Mouse (Mus musculus): Measurements from ENCODE around the gene E130218I03Rik.

Gene E130218I03Rik

DNA sequence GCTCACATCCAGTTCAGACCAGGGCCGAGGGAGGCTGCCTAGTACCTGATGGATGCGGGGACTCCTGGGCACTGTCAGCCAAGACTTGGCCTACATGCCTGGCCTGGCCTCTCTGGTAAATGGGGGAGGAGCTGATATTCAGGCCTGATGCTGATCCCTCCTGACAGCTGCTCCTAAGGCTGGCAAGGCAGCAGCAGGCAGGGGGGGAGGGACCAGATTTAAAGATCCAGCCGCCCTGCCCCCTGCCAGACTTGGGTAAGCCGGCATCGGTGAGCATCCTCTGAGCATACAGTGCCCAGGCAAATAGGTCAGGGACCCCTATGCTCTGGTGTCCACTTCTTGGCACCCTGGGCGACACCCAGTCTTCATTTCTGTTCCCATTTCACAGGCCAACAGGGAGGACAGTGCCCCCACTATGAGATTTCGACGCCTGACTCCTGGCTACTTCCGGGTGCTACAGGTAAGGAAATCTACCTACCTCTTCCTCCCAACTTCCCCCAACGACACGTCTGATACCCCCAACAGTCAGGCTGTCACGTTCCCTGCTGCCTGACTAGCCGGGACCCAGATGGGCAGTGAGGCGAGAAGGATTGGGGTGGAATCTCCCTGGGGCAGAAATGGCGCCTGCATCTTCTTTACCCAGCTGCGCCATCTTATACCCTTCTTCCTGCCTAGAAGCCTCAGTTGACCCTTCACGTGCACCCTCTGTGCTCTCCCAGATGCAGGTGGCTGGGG is at the start of gene E130218I03Rik:
Gene E130218I03Rik, plus strand, starts transcription at position 147 of the 735 bp plus-strand sequence.
- DNase-seq, result no peak

DNA sequence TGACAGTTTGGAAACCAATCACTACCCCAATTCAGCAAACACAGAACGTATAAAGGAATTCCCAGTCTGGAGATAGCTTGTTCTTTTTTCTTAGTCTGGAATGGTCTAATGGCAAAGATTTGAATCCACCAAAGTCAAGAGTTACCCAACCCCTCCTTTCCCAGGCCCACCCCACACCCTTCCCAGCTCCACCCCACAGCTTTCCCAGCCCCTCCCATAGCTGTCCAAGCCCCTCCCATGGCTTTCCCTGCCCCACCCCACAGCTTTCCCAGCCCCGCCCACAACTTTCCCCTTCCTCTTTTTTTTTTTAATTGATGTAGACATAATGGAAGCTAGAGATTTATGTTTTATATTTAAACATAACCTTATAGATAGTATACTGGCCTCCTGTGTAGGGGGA is 44.1 kb upstream of the E130218I03Rik start:
- no peak for DNase-seq

- DNase-seq, result no peak
These were observed 40.6 kb upstream of the E130218I03Rik start, which contains the start of gene Gm7534 for GRCm38 (mm10) chr4:134202904-134203303. Gene Gm7534 (minus strand): TSS chr4:134203004.

DNA sequence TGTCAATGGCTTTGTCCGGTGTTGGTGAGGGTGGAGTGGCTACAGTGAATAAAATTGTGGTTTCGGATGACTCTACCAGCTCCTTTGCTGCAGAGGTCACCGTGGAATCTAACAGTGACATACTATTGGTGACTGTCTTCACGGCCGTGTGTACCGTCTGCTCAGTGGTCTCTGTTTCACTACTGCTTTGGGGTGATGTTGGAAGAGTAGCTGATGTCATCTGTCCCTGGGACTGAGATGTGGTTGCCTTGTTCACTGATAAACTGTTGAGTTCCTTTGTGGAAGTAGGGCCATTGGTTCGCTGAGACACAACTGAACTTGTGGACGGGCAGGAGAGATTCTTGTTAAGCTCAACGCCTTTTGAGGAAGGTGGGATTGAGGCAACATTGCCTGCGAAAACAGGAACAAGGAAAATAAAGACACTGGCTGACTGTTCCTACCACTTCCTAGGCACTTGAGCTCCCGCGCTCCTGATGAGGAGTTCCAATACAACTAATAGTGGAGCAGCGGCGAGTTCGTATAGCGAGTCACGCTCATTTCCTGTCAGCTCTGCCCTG is 40.0 kb upstream of the E130218I03Rik start:
- DNase-seq, result no peak

DNA sequence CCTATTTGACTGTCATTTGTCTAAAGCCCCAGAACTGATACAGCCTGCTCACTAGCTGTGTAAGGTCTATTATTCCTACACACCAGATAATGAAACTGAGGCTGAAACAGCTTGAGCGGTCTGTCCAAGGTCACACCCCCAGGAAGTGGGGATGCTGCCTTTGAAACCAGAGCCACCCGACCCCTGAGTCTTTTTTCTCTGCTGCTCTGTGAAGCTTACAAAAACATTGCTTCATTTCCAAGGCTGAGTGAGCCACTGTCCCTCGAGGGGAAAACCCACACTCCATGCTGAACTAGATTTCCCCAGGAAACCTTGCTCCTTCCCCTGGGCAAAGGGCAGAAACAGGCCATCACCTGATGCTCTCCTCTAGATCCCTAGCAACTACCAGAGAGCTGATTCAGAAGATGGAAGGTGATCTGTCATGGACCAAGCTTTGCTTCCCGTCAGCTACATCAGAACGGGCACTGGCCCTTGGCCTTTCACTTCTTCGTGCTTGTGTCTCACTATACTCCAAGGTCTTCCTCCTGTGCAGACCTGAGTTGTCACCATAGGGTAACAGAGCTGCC is 36.9 kb upstream of the E130218I03Rik start:
- DNase-seq, result no peak

DNA sequence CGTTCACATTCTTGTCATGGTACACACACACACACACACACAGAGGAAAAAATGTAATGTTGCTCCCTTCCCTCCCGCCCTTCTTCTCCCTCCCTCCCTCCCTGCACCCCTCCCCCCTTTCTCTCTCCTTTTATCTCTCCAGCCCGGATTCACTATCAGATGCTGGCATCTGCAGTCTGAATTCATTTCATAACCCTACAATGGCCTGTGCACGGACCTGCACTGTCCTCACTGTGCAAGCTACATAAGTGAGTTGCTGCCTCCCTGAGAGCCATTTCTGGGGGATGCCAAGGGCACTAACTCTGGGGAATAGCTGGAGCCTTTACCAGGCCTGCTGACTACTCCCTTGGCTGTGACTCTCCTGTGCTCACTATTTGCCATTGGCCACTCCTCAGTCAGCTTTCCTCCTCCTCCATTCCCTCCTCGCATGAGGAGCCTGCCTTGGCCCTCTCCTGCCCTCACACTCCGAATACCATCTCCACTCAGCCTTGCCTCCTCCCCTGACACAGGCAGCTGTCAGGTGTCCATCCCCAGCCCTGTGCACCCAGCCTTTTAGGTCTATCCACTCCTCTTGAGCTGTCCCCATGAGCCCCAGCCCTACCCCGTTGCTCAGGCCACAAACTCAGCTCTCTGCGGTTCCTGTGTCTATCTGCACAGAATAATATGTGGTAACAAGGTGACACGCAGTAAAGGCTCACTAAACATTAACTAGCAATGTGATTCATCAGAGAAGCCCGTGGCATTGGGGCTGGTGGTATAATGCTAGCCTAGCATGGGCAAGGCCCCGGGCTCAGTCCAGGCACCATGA is 20.5 kb upstream of the E130218I03Rik start:
- DNase-seq, result no peak

- DNase-seq, result no peak
These were observed 16.3 kb upstream of the E130218I03Rik start, which contains the start of gene Catsper4 for GRCm38 (mm10) chr4:134227194-134227593. Gene Catsper4 (minus strand): TSS chr4:134227383.

DNA sequence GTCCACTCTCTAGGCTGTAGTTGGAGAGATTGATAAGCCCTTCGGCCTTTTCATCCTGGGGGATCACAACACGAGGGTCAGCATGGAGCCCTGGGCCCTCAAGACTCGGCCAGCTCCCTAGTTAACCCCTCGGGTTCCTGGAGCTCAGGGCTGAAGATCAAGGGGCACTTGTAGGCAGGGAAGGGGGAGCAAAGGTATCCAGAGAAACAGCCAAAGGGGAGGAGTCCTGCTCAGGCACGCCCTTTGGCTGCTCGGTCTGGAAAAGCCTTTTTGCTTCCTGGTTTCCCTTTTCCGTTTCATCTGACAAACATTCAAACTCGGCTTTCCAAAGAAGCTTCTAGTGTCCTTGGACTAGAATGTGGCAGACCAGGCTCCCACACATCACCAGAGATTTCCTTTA is 13.0 kb upstream of the E130218I03Rik start:
- no peak for DNase-seq

- DNase-seq, result no peak
These were observed 8.6 kb upstream of the E130218I03Rik start for GRCm38 (mm10) chr4:134234876-134235275.

DNA sequence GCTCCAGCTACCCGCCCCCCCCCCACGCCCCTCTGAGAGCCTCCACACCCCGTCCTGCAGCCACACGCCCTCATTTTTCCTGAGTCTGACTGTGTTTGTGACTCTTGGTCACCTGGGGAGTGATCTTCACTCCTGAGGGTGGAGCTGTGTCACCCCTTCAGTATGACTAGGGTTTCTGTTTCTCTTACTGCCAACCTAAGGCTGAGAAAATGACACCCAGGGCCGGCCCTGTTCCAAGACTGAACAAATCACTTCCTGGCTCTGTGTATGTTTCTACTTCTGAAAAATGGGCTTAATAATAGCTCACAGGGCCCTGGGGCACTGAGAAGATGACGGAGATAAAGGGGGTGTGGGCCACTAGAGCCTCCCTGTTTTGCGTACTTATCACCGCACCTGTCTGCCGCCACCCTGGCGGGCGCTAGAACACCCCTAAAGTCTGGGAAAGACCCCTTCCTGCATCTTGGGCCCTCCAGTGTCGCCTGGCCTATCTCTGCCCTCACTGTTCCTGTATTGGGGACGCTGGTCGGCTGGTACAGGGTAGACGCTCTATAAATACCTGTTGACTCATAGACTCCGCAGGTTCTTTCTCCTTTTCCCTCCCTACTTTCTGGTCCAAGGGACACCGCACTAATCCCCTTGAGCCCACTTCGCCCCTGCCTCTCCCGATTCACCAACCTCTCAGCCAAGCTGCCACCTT is 5.7 kb upstream of the E130218I03Rik start:
- peak; percentile 8 for DNase-seq

DNA sequence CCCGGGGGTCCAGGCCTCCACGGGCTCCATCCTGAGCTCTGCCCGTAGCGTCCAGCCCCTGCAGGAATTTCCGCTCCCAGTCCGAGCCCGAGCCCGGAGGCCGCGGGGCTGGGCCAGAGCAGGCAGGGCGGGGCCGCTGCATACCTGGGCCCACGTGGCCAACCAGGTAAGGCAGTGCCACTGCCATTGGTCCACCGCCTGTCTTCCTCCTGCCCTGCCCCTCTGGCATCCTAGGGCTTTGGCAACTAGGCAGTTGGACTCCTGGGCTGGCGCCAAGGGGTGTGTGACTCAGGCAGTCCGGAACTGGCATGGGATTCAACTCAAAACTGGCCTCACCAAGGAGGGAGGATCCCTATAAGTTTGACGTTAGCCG is 5.2 kb upstream of the E130218I03Rik start, which contains the start of gene Cnksr1:
Gene Cnksr1, minus strand, starts transcription at position 121 of the 373 bp plus-strand sequence.
- DNase-seq, result peak; percentile 89

DNA sequence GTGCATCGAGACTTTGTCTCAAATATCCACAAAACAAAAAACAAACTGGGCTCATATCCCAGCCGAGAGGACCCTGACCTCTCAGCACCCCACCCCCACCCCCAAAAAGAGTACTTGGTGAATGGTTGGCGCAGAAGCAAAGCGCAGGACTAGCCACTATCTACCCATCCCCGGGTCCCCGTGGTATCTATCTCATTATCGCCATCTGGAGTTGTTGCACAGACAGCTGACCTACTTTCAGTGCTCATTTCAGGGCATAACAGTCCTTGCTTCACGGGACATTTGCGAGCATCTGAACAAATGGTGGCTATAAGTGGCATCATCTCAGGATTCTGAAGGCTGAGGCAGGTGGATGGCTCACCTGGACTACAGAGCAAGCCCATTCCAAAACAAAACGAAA is 4.8 kb upstream of the E130218I03Rik start:
- DNase-seq, result no peak

- peak; percentile 98 for DNase-seq
These were observed 1.8 kb downstream of the E130218I03Rik start, which contains the start of gene Zfp593 for GRCm38 (mm10) chr4:134245148-134245843. Gene Zfp593 (minus strand): TSS chr4:134245592.

DNA sequence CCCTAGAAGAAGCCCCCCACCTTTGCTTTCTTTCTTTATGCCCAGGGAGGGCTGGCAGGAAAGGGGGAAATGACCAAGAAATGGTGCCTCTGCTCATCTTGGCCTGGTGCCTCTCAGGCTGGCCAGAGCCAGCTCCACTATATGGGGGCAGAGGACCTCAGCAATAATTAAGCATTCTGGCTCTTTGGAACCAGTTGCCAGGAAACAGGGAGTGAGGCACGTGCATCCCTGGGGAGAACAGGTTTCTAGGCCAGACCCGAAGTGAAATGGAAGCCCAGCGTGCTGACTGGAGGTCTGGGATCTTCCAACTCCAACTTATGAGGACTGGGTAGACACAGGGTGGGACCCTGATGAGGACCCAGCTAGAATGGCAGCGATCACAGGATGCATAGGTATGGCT is 2.8 kb downstream of the E130218I03Rik start:
- DNase-seq, result no peak

DNA sequence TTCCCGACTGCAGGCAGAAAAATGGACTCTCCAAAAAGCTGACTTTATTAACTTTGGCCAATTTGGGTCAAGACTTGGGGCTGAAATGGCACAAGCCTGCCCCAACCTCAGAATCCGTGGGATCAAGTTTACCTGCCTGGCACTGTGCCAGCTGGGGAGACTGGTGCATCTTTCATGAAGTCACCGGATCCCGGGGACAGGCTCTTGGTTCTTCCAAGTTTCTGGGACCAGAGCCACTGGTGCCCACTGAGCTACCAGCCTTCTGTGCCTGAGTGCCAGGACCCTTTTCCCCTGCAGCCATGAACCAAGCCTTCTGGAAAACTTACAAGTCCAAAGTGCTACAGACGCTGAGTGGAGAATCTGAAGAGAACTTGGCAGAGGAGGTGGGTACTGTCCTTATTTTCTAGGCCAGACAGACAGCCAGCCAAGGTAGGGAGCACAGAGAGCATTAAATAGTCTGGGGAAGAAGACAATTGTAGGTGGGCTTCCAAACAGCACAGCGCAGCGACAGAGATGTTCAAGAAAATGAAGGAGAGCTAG is 3.3 kb downstream of the E130218I03Rik start, which contains the start of gene Gm30191:
Gene Gm30191, plus strand, starts transcription at position 217 of the 540 bp plus-strand sequence.
- no peak for DNase-seq

- peak; percentile 82 for DNase-seq
These were observed 6.2 kb downstream of the E130218I03Rik start for GRCm38 (mm10) chr4:134249651-134250050.

- DNase-seq, result no peak
These were observed 6.9 kb downstream of the E130218I03Rik start for GRCm38 (mm10) chr4:134250116-134250929.

GRCm38 (mm10) chr4:134250930-134251240 is 7.4 kb downstream of the E130218I03Rik start:
- DNase-seq, result no peak

DNA sequence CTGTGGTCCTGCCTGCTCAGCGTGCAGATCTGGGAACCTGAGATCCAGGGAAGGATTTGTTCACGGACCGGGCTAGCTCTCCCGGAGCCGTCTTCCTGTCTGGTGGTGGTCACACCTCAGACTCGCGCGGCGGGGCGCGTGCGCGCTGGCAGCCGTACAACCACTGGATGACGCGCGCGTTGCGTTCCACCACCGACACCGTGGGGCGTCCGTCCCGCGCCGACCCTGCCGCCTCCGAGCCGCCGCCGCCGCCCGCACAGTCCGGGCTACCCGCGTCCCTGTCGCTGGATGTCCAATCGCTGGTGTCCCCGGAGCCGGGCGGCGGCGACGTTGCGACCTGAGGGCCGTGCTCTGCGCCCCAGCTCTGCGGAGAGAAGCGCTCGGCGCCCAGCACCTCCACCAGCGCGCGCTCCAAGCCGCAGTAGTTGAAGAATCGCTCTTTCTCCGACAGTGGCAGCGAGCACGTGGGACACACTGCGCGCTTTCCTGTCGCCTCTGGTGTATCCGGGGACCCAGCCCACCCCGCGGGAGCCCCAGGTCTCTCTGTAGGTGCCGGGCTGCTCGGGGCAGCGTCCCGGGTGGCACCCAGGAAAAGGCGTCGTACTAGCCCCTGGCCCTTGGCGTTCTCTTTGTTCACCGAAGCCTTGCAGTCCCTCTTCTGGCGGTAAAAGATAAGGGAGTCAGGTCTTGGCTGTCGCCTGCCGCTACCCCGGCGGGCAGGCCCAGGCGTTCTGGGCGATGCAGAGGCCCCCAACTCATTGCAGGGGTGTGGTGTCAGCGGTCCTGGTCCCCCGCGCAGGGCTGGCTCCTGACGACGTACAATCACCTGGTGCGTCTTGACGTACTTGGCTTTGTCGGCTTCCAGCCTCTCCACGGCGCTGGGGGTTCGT is 8.0 kb downstream of the E130218I03Rik start:
- DNase-seq, result no peak
